Mouse (Mus musculus): ENCODE measurements around the gene Lsm6. TPM values are rescaled to one million over a fixed set of nuclear protein-coding genes. Genes with fewer than 3 reads are reported as not detected.

Gene Lsm6
- total RNA-seq, 2 experiments from 2014 or later = 159 to 179 TPM

GRCm38 (mm10) chr8:78808439-78808838, 12.5 kb downstream of the Lsm6 start:
- DNase-seq (ENCODE audit: low spot score in 2 of 2) = no peak

GRCm38 (mm10) chr8:78807283-78807682, 13.7 kb downstream of the Lsm6 start:
- no peak for DNase-seq (ENCODE audit: low spot score in 2 of 2)

DNA sequence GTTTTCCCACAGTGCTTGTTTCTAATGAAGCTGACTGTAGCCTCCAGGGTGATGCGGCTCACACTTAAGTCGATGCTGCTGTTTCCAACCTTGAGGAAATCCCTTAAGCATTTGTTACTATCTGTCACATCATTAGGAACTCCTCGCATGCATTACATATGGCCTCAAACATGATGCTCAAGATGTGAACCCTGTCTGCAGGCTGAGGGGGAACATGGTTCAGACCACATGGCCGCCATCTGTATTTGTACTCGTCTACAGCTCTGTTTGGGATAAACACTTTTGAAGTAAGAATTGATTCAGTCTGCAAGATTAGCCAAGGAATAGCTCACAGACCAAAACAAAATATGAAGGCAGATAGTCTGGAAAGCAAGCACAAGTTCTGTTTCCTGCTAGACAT, 14.9 kb downstream of the Lsm6 start:
- DNase-seq (ENCODE audit: low spot score in 2 of 2) = no peak

- no peak for DNase-seq (ENCODE audit: low spot score in 2 of 2)
Measured at GRCm38 (mm10) chr8:78801201-78801600, 19.7 kb downstream of the Lsm6 start.

- DNase-seq (ENCODE audit: low spot score in 2 of 2) = no peak
Measured at GRCm38 (mm10) chr8:78798671-78799070, 22.3 kb downstream of the Lsm6 start.

GRCm38 (mm10) chr8:78797985-78798384, 23.0 kb downstream of the Lsm6 start:
- DNase-seq (ENCODE audit: low spot score in 2 of 2) = no peak

GRCm38 (mm10) chr8:78793231-78793630, 27.7 kb downstream of the Lsm6 start:
- no peak for DNase-seq (ENCODE audit: low spot score in 2 of 2)

- no peak for DNase-seq (ENCODE audit: low spot score in 2 of 2)
Measured at GRCm38 (mm10) chr8:78776816-78777215, 44.1 kb downstream of the Lsm6 start.

- no peak for DNase-seq (ENCODE audit: low spot score in 2 of 2)
Measured at GRCm38 (mm10) chr8:78771256-78771655, 49.7 kb downstream of the Lsm6 start.

- no peak for DNase-seq (ENCODE audit: low spot score in 2 of 2)
Measured at GRCm38 (mm10) chr8:78770584-78770983, 50.4 kb downstream of the Lsm6 start.

- DNase-seq (ENCODE audit: low spot score in 2 of 2) = no peak
Measured at GRCm38 (mm10) chr8:78765556-78765955, 55.4 kb downstream of the Lsm6 start.

DNA sequence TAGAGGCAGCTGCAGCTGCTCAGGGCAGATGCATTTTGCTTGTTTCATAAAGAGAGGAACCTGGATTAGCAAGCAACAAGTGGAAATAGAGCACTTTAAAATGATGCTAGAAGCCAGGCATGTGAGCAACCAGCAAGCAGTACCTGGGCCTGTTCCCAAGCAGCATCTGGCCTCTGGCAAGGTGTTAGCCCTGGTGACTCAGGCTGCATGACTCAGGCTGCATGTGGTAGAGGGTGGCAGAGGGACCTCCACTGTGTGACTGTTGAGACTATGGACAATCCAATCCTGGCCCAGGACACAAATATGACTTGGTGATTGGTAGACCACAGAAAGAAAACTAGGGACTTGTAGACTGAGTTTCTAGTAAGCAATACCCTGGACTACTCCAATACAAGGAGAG, 56.0 kb downstream of the Lsm6 start:
- no peak for DNase-seq (ENCODE audit: low spot score in 2 of 2)

GRCm38 (mm10) chr8:78759139-78759538, 61.8 kb downstream of the Lsm6 start:
- no peak for DNase-seq (ENCODE audit: low spot score in 2 of 2)

DNA sequence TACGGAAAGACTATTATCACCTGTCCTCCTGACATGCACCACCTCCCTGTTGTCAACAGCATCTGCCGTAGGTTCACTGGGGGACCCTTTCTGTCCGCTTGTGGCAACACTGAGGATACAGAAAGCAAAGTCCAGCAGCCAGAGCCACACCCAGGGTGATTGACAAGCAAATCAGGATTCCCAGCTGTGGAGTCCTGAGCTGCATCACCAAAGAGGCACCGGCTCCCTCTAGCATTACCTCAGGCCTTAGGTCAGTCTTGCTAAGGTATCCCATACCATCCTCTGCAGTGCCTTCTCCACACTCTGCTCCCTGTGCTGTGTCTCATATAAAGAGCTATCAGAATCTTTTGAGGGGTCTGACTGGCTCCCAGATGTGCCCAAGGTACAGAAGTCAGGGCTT, 66.0 kb downstream of the Lsm6 start:
- DNase-seq (ENCODE audit: low spot score in 2 of 2) = no peak

Other genes starting within 250 kb of the Lsm6 start
- 10 to 100 TPM; 18.8 to 19.9 TPM for gene Zfp827, start 207.3 kb upstream of the Lsm6 start, total RNA-seq (2021)